Mouse (Mus musculus): Measurements from ENCODE around the gene Ccdc80. TPM values are rescaled to one million over a fixed set of nuclear protein-coding genes. Genes with fewer than 3 reads are reported as not detected.

Gene Ccdc80
- polyA plus RNA-seq, 1 experiment from 2014 or later = 88.5 TPM

Other genes starting within 250 kb of the Ccdc80 start
- gene Cd200r2, start 226.3 kb upstream of the Ccdc80 start, polyA plus RNA-seq (2014; fragmentation: Nextera tagmentation; extraction: Ambion mirVana) = 0.34 TPM in 1 of 2 replicates, not detected in the other
- gene Cd200r3, start 149.7 kb upstream of the Ccdc80 start, polyA plus RNA-seq (2014; fragmentation: Nextera tagmentation; extraction: Ambion mirVana) = 0.30 and 0.42 TPM in 2 replicates
- gene Slc35a5, start 65.3 kb downstream of the Ccdc80 start, polyA plus RNA-seq (2014; fragmentation: Nextera tagmentation; extraction: Ambion mirVana) = 18.0 and 19.8 TPM in 2 replicates
- gene Atg3, start 65.4 kb downstream of the Ccdc80 start, polyA plus RNA-seq (2014; fragmentation: Nextera tagmentation; extraction: Ambion mirVana) = 30.5 and 30.7 TPM in 2 replicates
- gene Btla, start 130.9 kb downstream of the Ccdc80 start, polyA plus RNA-seq (2014; fragmentation: Nextera tagmentation; extraction: Ambion mirVana) = not detected in 2 replicates

All from heart, embryonic 14.5 days (tissue).